Mouse (Mus musculus) left cerebral cortex, adult 18-20 months (tissue): ENCODE results near the gene Unc45a. TPM values are rescaled to one million over a fixed set of nuclear protein-coding genes. Genes with fewer than 3 reads are reported as not detected.

ENCODE experiments used
- DNase-seq, 2 experiments: peaks; one replicate each; pipeline ENCODE4 v3.0.0; 2021 to 2022; ENCODE audit warnings: low spot score in 2 of 2, mixed read lengths in 1 of 2
- long read RNA-seq, 2 experiments: library from polyadenylated mRNA; stranded (forward); transcript quantifications; one replicate each; pipeline ENCODE4 v2.0.0; 2021
- total RNA-seq, 2 experiments: library from RNA; stranded (reverse); gene quantifications; 2 replicates each; pipeline ENCODE4 v1.2.3; 2021

Gene Unc45a
- 10 to 100 TPM; 38.0 to 40.4 TPM for total RNA-seq
- long read RNA-seq, experiment 1, transcript Unc45a-201 (20 exons, 3,260 nt) = major isoform, 11 of 38 reads
- long read RNA-seq, experiment 1, partial matches to known transcripts = 7 of 38 reads
- long read RNA-seq, experiment 1, other reads (novel, unspliced or antisense) = 20 of 38 reads
- long read RNA-seq, experiment 2, partial matches to known transcripts = 3 of 20 reads
- long read RNA-seq, experiment 2, other reads (novel, unspliced or antisense) = 13 of 20 reads

GRCm38 (mm10) chr7:80340793-80341192 is at the start of gene Unc45a:
Unc45a (minus strand) TSS chr7:80341005.
- DNase-seq = peak; percentile 63

GRCm38 (mm10) chr7:80387633-80388543 is 47.1 kb upstream of the Unc45a start, which contains the start of gene Fes:
Fes (minus strand) TSS chr7:80387946.
- no peak for DNase-seq

- no peak for DNase-seq
Observed at GRCm38 (mm10) chr7:80387033-80387632, 46.3 kb upstream of the Unc45a start.

- peak; percentile 89 to 95 for DNase-seq
Observed at GRCm38 (mm10) chr7:80386235-80386930, 45.6 kb upstream of the Unc45a start.

GRCm38 (mm10) chr7:80382919-80383318 is 42.1 kb upstream of the Unc45a start:
- no peak for DNase-seq

GRCm38 (mm10) chr7:80379531-80379930 is 38.7 kb upstream of the Unc45a start:
- DNase-seq = no peak

- peak in 1 of 2 experiments; percentile 63 for DNase-seq
Observed at GRCm38 (mm10) chr7:80377471-80377870, 36.7 kb upstream of the Unc45a start.

- no peak for DNase-seq
Observed at GRCm38 (mm10) chr7:80376192-80376591, 35.4 kb upstream of the Unc45a start.

- DNase-seq = no peak
Observed at GRCm38 (mm10) chr7:80375376-80376039, 34.7 kb upstream of the Unc45a start.

GRCm38 (mm10) chr7:80374733-80375132 is 33.9 kb upstream of the Unc45a start:
- no peak for DNase-seq

GRCm38 (mm10) chr7:80374280-80374679 is 33.5 kb upstream of the Unc45a start:
- no peak for DNase-seq

- no peak for DNase-seq
Observed at GRCm38 (mm10) chr7:80373850-80374249, 33.0 kb upstream of the Unc45a start.

- DNase-seq = no peak
Observed at GRCm38 (mm10) chr7:80373352-80373751, 32.5 kb upstream of the Unc45a start.

GRCm38 (mm10) chr7:80372667-80373066 is 31.9 kb upstream of the Unc45a start:
- DNase-seq = no peak

GRCm38 (mm10) chr7:80372166-80372565 is 31.4 kb upstream of the Unc45a start:
- DNase-seq = no peak

- peak; percentile 76 for DNase-seq
Observed at GRCm38 (mm10) chr7:80371041-80371751, 30.4 kb upstream of the Unc45a start, which contains the start of gene Man2a2. Man2a2 (minus strand) TSS chr7:80371375.

GRCm38 (mm10) chr7:80370649-80371040 is 29.8 kb upstream of the Unc45a start:
- DNase-seq = peak; percentile 82 to 87

GRCm38 (mm10) chr7:80369967-80370431 is 29.2 kb upstream of the Unc45a start:
- no peak for DNase-seq

GRCm38 (mm10) chr7:80369461-80369860 is 28.7 kb upstream of the Unc45a start:
- no peak for DNase-seq
